Mouse (Mus musculus): ENCODE measurements around the gene Kctd14. TPM values are rescaled to one million over a fixed set of nuclear protein-coding genes. Genes with fewer than 3 reads are reported as not detected.
A peak's percentile ranks its signal among the peaks of the same experiment; 100 is the strongest.

Kctd14 gene
- total RNA-seq, 4 experiments from 2014 or later: 4.1 to 6.4 (median 5.6) TPM

- no peak for DNase-seq (ENCODE audit: low spot score in 2 of 2)
These were observed 12.1 kb upstream of the Kctd14 start for GRCm38 (mm10) chr7:97438986-97439385.

- peak; percentile 97 to 98 for DNase-seq (ENCODE audit: low spot score in 2 of 2)
These were observed 4.8 kb upstream of the Kctd14 start for GRCm38 (mm10) chr7:97446171-97446925.

- DNase-seq (ENCODE audit: low spot score in 2 of 2): peak; percentile 35 to 38
These were observed 4.0 kb upstream of the Kctd14 start for GRCm38 (mm10) chr7:97447050-97447531.

- no peak for DNase-seq (ENCODE audit: low spot score in 2 of 2)
These were observed 1.1 kb downstream of the Kctd14 start for GRCm38 (mm10) chr7:97452196-97452595.

GRCm38 (mm10) chr7:97453141-97453921 is 2.2 kb downstream of the Kctd14 start:
- DNase-seq (ENCODE audit: low spot score in 2 of 2): no peak

GRCm38 (mm10) chr7:97454795-97455194 is 3.7 kb downstream of the Kctd14 start:
- no peak for DNase-seq (ENCODE audit: low spot score in 2 of 2)

GRCm38 (mm10) chr7:97455577-97455976 is 4.5 kb downstream of the Kctd14 start:
- DNase-seq (ENCODE audit: low spot score in 2 of 2): no peak

GRCm38 (mm10) chr7:97473001-97473400 is 21.9 kb downstream of the Kctd14 start:
- peak; percentile 56 to 71 for DNase-seq (ENCODE audit: low spot score in 2 of 2)

- DNase-seq (ENCODE audit: low spot score in 2 of 2): no peak
These were observed 28.2 kb downstream of the Kctd14 start for GRCm38 (mm10) chr7:97479349-97479748.

GRCm38 (mm10) chr7:97480290-97480689 is 29.2 kb downstream of the Kctd14 start:
- no peak for DNase-seq (ENCODE audit: low spot score in 2 of 2)

GRCm38 (mm10) chr7:97480821-97481339 is 29.8 kb downstream of the Kctd14 start, which contains the start of gene Ints4:
Ints4 (plus strand) TSS chr7:97480956.
- peak; percentile 90 to 93 for DNase-seq (ENCODE audit: low spot score in 2 of 2)

GRCm38 (mm10) chr7:97483378-97483777 is 32.3 kb downstream of the Kctd14 start:
- no peak for DNase-seq (ENCODE audit: low spot score in 2 of 2)

- no peak for DNase-seq (ENCODE audit: low spot score in 2 of 2)
These were observed 40.0 kb downstream of the Kctd14 start for GRCm38 (mm10) chr7:97491157-97491556.

- DNase-seq (ENCODE audit: low spot score in 2 of 2): no peak
These were observed 41.3 kb downstream of the Kctd14 start for GRCm38 (mm10) chr7:97492420-97492819.

GRCm38 (mm10) chr7:97495052-97495451 is 43.9 kb downstream of the Kctd14 start:
- no peak for DNase-seq (ENCODE audit: low spot score in 2 of 2)

GRCm38 (mm10) chr7:97500555-97501209 is 49.6 kb downstream of the Kctd14 start:
- no peak for DNase-seq (ENCODE audit: low spot score in 2 of 2)

Other genes starting within 250 kb of the Kctd14 start
- gene Usp35, start 119.3 kb upstream of the Kctd14 start, total RNA-seq (2022): 10 to 100 TPM; 17.7 to 24.2 (median 20.8) TPM
- 10 to 100 TPM; 11.1 to 16.0 (median 13.0) TPM for gene Kctd21, start 119.0 kb upstream of the Kctd14 start, total RNA-seq (2022)
- 10 to 100 TPM in 3 of 4 experiments, 1 to 10 TPM in 1; 9.0 to 12.7 (median 11.2) TPM for gene Alg8, start 79.7 kb upstream of the Kctd14 start, total RNA-seq (2022)
- 100 to 1,000 TPM; 195 to 233 (median 212) TPM for gene Ndufc2, start 51.3 kb upstream of the Kctd14 start, total RNA-seq (2022)
- 10 to 100 TPM; 28.4 to 62.4 (median 39.8) TPM for gene Thrsp, start 33.6 kb upstream of the Kctd14 start, total RNA-seq (2022)
- gene Ints4, start 29.6 kb downstream of the Kctd14 start, total RNA-seq (2022): 10 to 100 TPM; 32.3 to 42.5 (median 35.7) TPM
- gene Aamdc, start 128.2 kb downstream of the Kctd14 start, total RNA-seq (2022): 10 to 100 TPM; 35.3 to 47.9 (median 44.9) TPM
- gene Rsf1, start 128.6 kb downstream of the Kctd14 start, total RNA-seq (2022): 10 to 100 TPM; 43.2 to 49.0 (median 45.6) TPM
- 10 to 100 TPM; 80.7 to 94.0 (median 88.3) TPM for gene Clns1a, start 245.3 kb downstream of the Kctd14 start, total RNA-seq (2022)

All from layer of hippocampus, adult 8-10 months (tissue).